Mouse (Mus musculus) CD8-positive naive resting alpha-beta T cell, adult 57 days (primary cell): ENCODE data around the gene Papola. TPM values are rescaled to one million over a fixed set of nuclear protein-coding genes. Genes with fewer than 3 reads are reported as not detected.

ENCODE experiments used
- total RNA-seq: library from RNA; stranded (reverse); gene quantifications from one replicate; pipeline ENCODE4 v1.2.4, GENCODE M21; 2023

The Papola gene
- total RNA-seq, result 171 TPM

DNA sequence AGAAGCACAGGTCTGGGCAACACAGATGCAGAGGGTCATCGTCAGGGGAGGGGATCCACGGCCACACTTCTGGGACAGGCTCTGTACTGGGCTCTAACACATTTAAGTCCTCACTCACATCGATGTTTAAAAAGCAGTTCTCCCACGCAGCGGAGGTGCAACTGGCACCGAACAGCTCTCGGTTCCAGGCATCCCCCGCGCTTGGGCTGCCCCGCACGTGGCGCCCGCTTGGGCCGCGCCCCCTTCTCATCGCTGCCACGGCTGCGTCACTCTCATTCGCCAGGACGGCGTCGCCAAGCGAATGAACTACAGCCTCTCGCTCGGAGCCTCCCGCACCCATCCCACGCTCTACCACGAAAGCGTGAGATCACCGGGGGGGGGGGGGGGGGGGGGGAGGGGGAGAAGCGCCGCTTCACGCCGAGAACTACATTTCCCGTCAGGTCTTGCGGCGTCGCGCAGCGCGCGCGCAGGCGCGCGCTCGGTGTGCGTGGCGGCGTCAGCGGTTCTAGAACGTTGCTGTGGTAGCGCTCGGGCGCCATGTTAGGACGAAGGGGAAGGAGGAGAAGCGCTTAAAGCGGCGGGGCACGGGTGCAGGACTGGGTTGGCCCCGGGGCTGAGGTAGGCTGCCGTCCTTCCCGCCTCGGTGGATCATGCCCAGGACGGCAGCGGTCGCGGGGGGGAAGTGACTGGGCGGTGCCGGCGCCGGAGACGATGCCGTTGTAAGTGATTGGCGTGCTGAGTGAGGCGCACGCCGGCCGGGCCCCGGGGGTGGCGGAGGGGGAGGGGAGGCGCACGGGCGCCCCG, at the start of gene Papola:
Gene Papola (plus strand): TSS at position 499 of the 804 bp plus-strand sequence.

Other genes starting within 250 kb of the Papola start
- not detected for gene Bdkrb2, start 221.5 kb upstream of the Papola start, total RNA-seq
- gene Bdkrb1, start 181.6 kb upstream of the Papola start, total RNA-seq, result not detected
- gene Gskip, start 99.9 kb upstream of the Papola start, total RNA-seq, result 10.3 TPM
- 43.1 TPM for gene Atg2b, start 99.5 kb upstream of the Papola start, total RNA-seq
- not detected for gene Ak7, start 78.7 kb upstream of the Papola start, total RNA-seq
- gene Vrk1, start 225.5 kb downstream of the Papola start, total RNA-seq, result 42.8 TPM